Mouse (Mus musculus) frontal cortex, adult 2 months (tissue): ENCODE data around the gene Tcerg1l. TPM values are rescaled to one million over a fixed set of nuclear protein-coding genes. Genes with fewer than 3 reads are reported as not detected.
A peak's percentile ranks its signal among the peaks of the same experiment; 100 is the strongest.

ENCODE experiments used
- DNase-seq, 2 experiments: peaks; one replicate each; pipeline ENCODE4 v3.0.0; 2022; ENCODE audit warnings: low spot score in 1 of 2; ENCODE audit errors: extremely low spot score in 1 of 2
- polyA plus RNA-seq: library from polyadenylated mRNA; depleted of rRNA; stranded (reverse); fragments of >200 nt; gene quantifications from 2 replicates; pipeline ENCODE4 v1.2.3, GENCODE M21; 2012

Gene Tcerg1l
- polyA plus RNA-seq, 1 experiment: 12.0 TPM

GRCm38 (mm10) chr7:138365519-138365918 is 32.0 kb downstream of the Tcerg1l start:
- peak in 1 of 2 experiments; percentile 11 for DNase-seq

DNA sequence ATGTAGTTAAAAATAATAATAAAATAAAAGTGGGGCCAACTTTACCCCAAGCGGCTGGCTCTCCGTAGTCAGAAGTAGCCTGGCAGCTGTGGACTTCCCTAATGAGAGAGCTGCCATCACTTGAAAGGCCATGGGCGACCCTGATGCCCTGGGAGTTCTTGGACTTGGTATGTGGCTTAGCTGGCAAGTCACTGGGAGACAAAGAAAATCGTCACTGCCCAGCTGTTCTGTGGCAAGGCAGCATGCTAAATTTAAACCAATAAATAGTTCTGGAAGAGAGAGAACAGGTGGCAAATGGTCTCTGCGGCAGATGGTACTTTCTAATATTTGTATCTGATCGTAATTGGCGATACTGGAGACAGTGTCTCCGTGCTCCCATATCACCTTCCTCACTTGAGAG is 40.1 kb downstream of the Tcerg1l start:
- no peak for DNase-seq

DNA sequence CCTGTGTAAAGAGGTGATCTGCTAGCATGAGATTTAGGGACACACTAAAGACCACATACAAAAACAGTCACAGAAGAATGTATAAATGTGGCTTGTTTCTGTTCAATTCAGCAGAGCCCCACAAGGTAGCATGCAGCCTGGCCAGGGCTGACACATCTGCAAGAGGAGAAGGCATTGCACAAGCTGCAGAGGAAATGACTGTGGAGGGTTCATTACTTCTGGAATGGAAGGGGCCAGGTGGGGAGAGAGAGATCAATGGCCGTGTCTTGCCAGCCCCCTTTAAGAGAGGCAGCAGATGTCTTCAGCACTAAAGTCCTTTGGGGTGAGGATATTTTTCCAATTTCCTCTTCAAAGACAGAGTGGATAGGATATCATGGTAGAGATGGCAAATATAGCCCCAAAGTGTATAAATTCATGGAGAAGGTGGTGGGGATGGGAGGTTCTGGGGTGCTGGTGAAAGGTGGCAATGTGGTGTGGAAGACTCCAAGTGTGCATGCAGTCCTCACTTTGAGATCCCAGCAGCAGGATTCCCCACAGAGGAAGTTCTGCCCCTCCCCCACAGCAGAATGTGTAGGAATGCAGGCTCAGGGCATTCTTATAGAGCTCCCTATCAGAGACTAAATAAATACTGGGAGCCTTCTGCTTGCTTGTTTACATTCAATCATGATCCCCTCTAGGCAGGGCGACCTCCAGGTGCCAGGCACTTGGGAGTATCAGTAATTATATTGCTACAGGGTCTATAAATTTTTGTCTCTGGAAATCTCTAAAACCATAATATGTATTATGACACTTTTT is 40.7 kb downstream of the Tcerg1l start:
- no peak for DNase-seq

- no peak for DNase-seq
These were observed 52.1 kb downstream of the Tcerg1l start for GRCm38 (mm10) chr7:138345451-138345850.

DNA sequence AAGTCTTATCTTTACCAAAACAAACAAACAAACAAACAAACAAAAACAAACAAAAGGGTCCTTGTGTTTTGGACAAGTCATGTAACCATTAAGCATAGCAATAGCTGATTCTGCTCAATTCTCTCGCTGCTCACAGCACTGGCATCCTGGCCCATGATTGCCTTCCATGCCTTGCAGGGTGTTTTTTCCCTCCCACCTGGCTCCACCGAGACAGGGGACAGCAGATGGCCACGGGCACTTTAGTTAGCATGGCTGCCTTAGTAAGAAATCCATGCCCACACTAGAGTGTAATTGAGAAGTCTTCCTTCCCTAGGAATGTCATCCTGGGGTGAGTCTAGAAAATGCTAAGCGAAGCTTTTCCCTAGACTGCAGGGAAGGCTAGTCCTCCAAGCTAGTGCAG is 59.1 kb downstream of the Tcerg1l start:
- DNase-seq: no peak

GRCm38 (mm10) chr7:138337946-138338345 is 59.6 kb downstream of the Tcerg1l start:
- DNase-seq: no peak

DNA sequence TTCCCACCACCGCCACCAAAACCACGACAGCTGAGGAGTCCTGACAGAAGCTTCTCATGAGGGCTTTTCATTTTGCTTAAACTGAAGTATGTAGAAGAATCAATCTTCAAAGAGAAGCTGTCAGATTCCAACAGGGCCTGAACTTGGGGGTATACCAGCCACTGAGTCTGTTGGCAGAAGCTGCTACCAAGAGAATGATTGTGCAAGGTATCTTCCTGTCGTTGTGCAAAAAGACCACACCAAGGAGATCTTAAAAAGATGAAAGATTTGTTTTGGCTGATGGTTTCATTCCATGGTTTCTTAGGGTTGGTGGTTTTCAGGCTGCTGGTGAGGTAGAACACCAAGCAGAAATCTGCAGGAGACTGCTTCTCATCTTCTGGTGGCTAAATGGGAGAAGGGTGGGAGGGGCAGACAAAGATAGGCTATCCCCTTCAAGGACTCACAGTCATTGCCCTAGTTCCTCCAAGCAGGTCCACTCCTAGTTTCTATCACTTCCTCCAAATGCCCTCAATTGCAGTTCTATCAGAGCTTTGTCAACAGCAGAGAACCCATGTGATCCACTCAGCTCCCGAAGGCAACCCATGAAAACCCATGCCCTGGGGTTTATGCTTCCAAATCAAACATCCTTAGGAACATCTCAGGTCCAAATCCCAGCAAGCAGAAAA is 64.9 kb downstream of the Tcerg1l start:
- no peak for DNase-seq

DNA sequence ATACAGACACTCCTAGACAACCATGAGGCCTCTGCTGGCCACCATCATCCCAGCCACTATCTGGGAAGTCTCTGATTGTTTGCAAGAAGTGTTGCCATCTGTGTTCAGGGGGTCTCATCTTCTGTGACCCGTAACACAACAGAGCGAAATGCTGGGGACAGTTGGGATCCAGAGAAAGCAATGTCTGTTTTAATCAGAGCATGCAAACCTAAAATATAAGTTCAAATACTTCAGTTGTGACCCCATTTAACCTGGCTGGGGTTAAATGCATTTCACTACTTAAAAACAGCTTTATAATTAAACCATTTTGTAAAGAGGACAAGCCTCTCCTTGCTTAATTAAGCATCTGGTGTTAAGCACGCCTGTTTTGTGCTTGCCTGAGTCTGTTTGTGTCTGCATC is 66.3 kb downstream of the Tcerg1l start:
- no peak for DNase-seq

DNA sequence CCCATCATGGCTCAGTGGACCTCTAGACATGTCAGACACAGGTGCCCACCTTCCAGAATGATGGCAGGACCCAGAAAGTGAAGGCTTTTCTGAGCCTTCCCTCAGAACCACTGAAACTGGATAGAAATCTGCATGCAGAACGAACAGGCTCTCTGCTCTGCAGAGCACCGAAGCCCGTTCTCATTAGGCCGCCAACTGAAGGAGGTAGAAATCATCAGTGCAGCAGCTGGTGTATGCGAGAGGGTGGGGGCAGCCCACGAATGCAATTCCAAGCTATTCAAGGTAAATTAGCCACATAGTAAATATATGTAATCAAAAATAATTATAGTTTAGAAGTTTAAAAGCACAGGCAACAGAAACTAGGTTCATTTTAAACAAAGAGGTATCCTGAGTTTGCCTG is 68.9 kb downstream of the Tcerg1l start:
- DNase-seq: peak in 1 of 2 experiments; percentile 13

DNA sequence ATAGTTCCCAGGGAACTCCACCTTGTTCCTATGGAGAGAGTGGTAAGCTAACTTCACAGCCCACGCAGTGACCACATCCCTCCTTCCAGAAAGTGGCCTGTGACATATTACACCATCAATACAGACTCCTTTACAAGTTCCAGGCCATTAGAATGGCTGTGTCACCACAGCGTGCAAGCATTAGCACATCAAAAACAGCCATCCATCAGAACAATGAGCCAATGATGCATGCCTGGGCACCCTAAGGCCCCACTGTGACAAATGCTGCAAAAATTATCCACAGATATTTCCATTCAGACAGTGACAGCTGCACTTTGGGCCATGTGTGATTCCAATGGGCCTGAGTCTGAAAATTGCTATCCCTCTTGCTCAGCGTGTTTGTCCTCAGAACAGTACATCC is 70.8 kb downstream of the Tcerg1l start:
- DNase-seq: no peak

DNA sequence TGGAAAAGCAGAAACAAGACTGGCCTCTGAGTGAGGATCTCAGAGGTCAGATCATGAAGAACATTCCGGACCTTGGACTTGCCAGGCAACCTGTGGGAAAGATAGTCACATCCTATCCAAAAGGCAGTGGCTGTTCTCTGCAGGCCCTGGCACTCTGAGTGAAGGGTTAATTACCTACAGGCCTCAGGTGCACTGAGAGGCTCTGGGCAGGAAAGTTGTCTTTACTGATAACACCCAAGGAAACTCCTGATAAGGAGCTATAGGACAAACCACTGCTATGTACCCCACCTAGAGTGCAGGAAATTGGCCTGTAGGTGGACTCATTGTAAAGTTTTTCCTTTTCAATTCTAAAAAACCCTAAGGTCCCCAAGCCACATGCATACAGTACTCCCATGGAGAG is 83.8 kb downstream of the Tcerg1l start:
- DNase-seq: no peak

DNA sequence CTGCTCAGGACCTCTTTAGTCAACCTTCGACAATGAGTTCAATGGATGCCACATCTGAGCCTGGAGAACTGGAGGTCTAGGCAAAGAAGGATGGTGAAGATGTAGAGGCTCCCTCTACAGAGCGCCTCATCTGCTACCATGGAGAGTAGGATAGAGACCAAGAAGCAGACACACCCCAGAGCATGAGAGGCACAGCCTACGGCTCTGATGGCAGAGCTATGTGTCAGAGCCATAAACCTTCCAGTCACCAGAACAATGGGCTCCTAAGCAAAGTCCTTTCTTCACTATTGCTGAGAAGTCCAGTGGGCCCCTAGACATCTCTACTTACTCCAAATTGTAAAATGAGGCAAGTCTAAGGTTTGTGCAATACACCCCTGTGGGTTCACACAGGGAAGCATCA is 91.4 kb downstream of the Tcerg1l start:
- no peak for DNase-seq

- no peak for DNase-seq
These were observed 112.7 kb downstream of the Tcerg1l start for GRCm38 (mm10) chr7:138284790-138285189.

DNA sequence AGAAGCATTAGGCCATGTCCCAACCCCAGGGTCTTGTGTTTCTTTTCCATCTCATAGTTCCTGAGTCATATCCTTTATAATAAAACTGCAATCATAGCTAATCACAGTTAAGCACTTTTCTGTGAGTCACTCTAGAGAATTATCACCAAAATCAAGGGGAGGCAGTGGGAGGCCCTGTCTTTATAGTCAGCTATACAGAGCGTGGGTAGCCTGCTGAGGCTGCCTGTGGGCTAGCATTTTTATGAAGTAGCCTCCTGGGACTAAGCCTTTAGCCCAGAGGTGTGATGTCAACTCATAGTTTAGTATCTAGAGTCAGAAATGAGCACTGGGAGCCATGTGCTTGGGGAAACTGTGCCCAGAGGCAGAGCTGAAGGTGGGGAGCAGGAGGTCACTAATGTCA is 122.3 kb downstream of the Tcerg1l start:
- peak in 1 of 2 experiments; percentile 3 for DNase-seq

DNA sequence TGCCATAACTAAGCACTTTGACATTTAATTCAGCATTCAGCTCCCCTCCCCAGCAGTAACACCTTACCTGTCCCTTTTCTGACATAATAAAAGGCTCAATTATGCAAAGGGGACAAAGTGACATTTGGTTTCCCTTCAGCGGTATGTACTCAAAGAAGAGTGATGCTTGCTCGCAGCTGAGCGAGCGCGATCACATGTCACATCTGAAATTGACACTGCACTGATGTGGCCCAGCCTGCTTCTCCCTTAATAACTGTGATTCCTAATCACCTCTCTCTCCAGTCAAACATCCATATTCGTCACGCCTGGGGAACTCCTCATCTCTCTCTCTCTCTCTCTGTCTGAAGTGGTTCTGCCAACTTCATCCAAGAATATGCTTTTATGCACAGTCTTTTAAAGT is 126.2 kb downstream of the Tcerg1l start:
- DNase-seq: no peak

- no peak for DNase-seq
These were observed 128.1 kb downstream of the Tcerg1l start for GRCm38 (mm10) chr7:138269386-138269785.

DNA sequence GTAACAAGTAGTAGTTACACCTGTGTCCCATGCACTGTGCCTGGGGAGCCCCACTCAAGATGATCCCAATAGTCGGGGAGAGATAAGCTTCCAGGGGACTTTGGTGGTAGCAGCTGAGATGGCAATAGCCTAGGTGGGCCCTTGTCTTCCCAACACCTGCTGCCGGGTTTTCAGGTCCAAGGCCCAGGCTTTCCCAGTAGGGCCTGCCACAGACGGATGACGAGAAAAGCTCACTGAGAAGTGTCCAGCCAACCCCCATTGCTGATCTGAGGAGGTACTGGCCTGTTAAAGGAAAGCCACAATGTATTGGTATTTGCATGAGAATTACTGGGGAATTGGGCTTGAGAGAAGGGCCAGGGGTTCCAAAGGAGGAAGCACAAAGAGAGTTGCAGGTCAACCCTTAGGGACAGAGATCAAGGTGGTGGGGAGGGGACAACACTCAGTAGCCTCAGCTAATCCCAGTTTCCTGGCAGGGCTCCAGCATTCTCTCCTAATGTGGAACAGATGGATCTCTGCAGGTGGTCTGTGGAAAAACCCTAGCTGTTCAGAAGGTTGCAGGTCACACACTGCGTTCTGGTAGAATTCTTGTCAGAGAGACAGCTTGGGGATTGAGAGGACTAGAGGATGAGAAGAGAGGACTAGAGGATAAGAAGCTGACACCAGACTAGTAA is 129.4 kb downstream of the Tcerg1l start:
- DNase-seq: no peak

DNA sequence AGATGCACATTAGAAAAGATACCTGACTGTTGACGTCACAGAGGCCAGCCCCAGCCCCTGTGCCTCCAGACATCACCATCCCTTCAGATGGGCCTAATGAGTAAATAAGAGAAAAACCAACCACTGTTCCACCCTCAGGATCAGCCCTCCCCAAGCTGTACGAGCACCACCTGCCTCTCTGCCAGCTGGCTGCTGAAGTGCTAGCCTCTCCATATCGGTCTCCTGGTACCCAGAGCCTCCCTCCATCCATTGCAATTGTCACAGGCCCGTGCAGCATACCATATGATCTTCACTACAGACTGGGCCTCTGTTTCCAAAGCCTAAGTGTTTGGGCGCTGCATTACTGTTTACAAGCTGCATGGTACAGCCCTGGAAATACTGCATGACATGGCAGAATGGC is 148.9 kb downstream of the Tcerg1l start:
- DNase-seq: no peak

DNA sequence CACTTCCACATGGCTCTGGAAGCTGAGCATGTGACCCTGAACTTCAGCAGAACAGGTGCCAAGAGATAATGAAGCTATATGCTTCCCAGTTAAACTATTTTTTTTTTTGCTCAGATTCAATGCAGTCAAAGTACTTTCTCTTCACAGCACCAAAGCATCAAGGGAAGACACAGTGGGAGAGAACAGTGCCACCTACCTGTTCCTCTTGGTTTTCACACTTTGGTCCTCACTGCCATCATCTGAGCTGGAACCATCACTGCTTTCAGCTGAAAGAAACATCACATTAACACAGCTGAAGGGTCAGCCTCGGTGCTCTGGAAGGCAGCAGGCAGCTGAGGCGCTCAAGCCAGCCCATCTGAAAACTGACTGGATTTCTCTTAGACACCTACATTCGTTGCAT is 149.4 kb downstream of the Tcerg1l start:
- peak in 1 of 2 experiments; percentile 53 for DNase-seq

GRCm38 (mm10) chr7:138246684-138247083 is 150.8 kb downstream of the Tcerg1l start:
- no peak for DNase-seq

DNA sequence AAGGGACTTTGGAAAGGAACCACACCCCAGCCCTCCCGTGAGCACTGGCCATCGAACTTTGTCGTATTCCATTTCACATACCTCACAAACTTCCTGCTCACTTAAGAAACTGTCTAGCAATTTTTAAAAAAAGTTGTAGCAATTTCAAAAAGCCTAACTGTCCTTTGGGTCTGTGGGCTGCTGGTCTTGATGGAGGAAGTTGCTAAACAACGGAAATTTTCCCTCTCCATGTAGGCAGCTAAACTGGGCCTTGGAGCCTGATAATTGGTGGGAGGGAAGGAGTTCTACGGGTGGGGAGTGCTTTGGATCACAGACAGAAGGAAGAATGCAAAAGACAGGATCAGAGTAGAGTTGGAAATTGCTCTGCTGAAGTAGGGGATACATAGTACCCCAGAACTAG is 155.3 kb downstream of the Tcerg1l start:
- DNase-seq: no peak
